Comparison of ENCODE assay signal across 8 mouse cellular contexts in the genomic region with DNA sequence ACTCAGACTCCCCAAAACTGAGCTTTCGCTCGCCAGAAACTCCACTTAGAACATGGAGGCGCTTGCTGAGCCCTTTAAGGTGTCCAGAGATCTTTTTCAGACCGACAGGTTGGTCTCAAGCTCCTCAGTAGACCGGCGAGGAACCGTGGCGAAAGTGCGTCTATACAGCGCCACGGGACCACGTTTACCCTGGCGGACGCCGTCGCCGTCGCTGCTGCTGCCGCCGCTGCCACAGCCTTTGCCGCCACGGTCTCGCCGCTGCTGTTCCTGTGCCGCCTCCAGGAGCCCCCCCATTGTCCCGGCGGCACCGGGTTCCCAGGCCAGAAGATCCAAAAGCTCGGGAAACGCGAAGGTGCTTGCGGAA. TPM values are rescaled to one million over a fixed set of nuclear protein-coding genes. Genes with fewer than 3 reads are reported as not detected.
DNase-seq lines count a peak whose midpoint lies in the region; ATAC-seq and TF ChIP-seq lines count a peak whose summit lies in the region.

A gene (plus strand): TSS at position 152 of the 364 bp plus-strand sequence.

- DNase-seq in kidney, adult 2 months, result no peak
- DNase-seq in kidney, adult 18-20 months, result no peak
- DNase-seq in MEL (ENCODE audit: low read depth, low spot score), result no peak
- DNase-seq in forebrain, embryonic 10.5 days (ENCODE audit: extremely low spot score, low spot score), result no peak
- DNase-seq in T-cell, adult 2 months (ENCODE audit: low spot score), result no peak
- DNase-seq in ovary, postnatal 36 days (ENCODE audit: low spot score), result no peak

- H3K27ac ChIP-seq in kidney, adult 2 months (ENCODE audit: insufficient read depth, low read depth, low read length), result peak within 1 kb of the TSS; percentile 100
- peak within 1 kb of the TSS; percentile 99 for H3K27ac ChIP-seq in MEL (ENCODE audit: control insufficient read depth, low read depth, low read length)
- peak within 1 kb of the TSS; percentile 100 for H3K27ac ChIP-seq in forebrain, embryonic 10.5 days
- H3K27ac ChIP-seq in hindbrain, embryonic 15.5 days (replicated peaks), result peak within 1 kb of the TSS; percentile 99
- H3K27ac ChIP-seq in liver, embryonic 15.5 days (replicated peaks), result peak within 1 kb of the TSS; percentile 98

- ATAC-seq in hindbrain, embryonic 15.5 days (ENCODE audit: low FRiP score, low read depth), result peak; percentile 46
- ATAC-seq in liver, embryonic 15.5 days (ENCODE audit: insufficient read depth), result peak; percentile 49

- no peaks in the 10 kb centered on the region for H3K9me3 ChIP-seq in MEL (replicated peaks; ENCODE audit: insufficient read depth, low read length)
- H3K9me3 ChIP-seq in forebrain, embryonic 10.5 days, result no peaks in the 10 kb centered on the region
- no peaks in the 10 kb centered on the region for H3K9me3 ChIP-seq in hindbrain, embryonic 15.5 days
- no peaks in the 10 kb centered on the region for H3K9me3 ChIP-seq in liver, embryonic 15.5 days (replicated peaks)

- no peaks in the 10 kb centered on the region for H3K36me3 ChIP-seq in kidney, adult 2 months (ENCODE audit: control insufficient read depth, insufficient read depth, low read length)
- H3K36me3 ChIP-seq in MEL (ENCODE audit: control insufficient read depth in 1 of 2, insufficient read depth in 2 of 2, low read length in 2 of 2), result peaks cover 11 to 17% of the 10 kb centered on the region in 2 experiments
- peaks cover 29% of the 10 kb centered on the region for H3K36me3 ChIP-seq in forebrain, embryonic 10.5 days (replicated peaks)
- H3K36me3 ChIP-seq in hindbrain, embryonic 15.5 days, result peaks cover 4% of the 10 kb centered on the region
- peaks cover 23% of the 10 kb centered on the region for H3K36me3 ChIP-seq in liver, embryonic 15.5 days (replicated peaks)

- H3K9ac ChIP-seq in MEL (ENCODE audit: control insufficient read depth, low read depth, low read length, poor library complexity, severe bottlenecking), result peak within 1 kb of the TSS; percentile 99
- peak within 1 kb of the TSS; percentile 87 for H3K9ac ChIP-seq in hindbrain, embryonic 15.5 days
- H3K9ac ChIP-seq in liver, embryonic 15.5 days, result peak within 1 kb of the TSS; percentile 99

- H3K27me3 ChIP-seq in kidney, adult 2 months (replicated peaks; ENCODE audit: control insufficient read depth, insufficient read depth, low read length), result no peaks in the 10 kb centered on the region
- H3K27me3 ChIP-seq in MEL (ENCODE audit: control insufficient read depth in 1 of 2, insufficient read depth in 2 of 2, low read length in 2 of 2), result no peaks in the 10 kb centered on the region
- no peaks in the 10 kb centered on the region for H3K27me3 ChIP-seq in forebrain, embryonic 10.5 days (ENCODE audit: poor library complexity, severe bottlenecking)
- no peaks in the 10 kb centered on the region for H3K27me3 ChIP-seq in hindbrain, embryonic 15.5 days
- H3K27me3 ChIP-seq in liver, embryonic 15.5 days, result no peaks in the 10 kb centered on the region

- peak within 1 kb of the TSS; percentile 97 for H3K4me3 ChIP-seq in kidney, adult 2 months (ENCODE audit: insufficient read depth, low read depth, low read length)
- H3K4me3 ChIP-seq in MEL (ENCODE audit: control insufficient read depth in 1 of 2, insufficient read depth in 1 of 2, low read depth in 2 of 2, low read length in 2 of 2), result peak within 1 kb of the TSS; percentile 71 to 97
- H3K4me3 ChIP-seq in forebrain, embryonic 10.5 days, result peak within 1 kb of the TSS; percentile 94
- H3K4me3 ChIP-seq in hindbrain, embryonic 15.5 days, result peak within 1 kb of the TSS; percentile 74
- peak within 1 kb of the TSS; percentile 97 for H3K4me3 ChIP-seq in liver, embryonic 15.5 days (replicated peaks)

- H3K79me2 ChIP-seq in MEL (ENCODE audit: control insufficient read depth, insufficient read depth, low read length, poor library complexity), result peaks cover 35% of the 10 kb centered on the region

- TF ChIP-seq CTCF in kidney, adult 2 months (conservative IDR thresholded peaks at IDR 0.05; ENCODE audit: insufficient read depth, insufficient read length, low read depth, low read length), result no peak
- no peak for TF ChIP-seq CTCF in MEL (IDR thresholded peaks at IDR 0.05 in 2 of 3, conservative IDR thresholded peaks at IDR 0.05 in 1 of 3; ENCODE audit: control insufficient read depth in 1 of 3, insufficient read depth in 1 of 3, low read depth in 2 of 3, low read length in 3 of 3, poor library complexity in 1 of 3, severe bottlenecking in 1 of 3)

- TF ChIP-seq EP300 in MEL (IDR thresholded peaks at IDR 0.05; ENCODE audit: low read depth in 1 of 2, low read length in 2 of 2), result no peak

- TF ChIP-seq POLR2A in kidney, adult 2 months (IDR thresholded peaks at IDR 0.05; ENCODE audit: low read depth, low read length), result peak; percentile 61
- peak; percentile 40 to 72; a peak in 3 of 4 replicates for TF ChIP-seq POLR2A in MEL (IDR thresholded peaks at IDR 0.05; ENCODE audit: control insufficient read depth in 1 of 2, insufficient read depth in 1 of 2, low read depth in 1 of 2, low read length in 2 of 2, poor library complexity in 1 of 2)

- under 1% methylated on average over 32 of the region's 32 CpGs for WGBS in kidney, adult 2 months
- under 1% methylated on average over 32 of the region's 32 CpGs for WGBS in forebrain, embryonic 10.5 days
- WGBS in hindbrain, embryonic 15.5 days, result under 1% methylated on average over 32 of the region's 32 CpGs
- WGBS in liver, embryonic 15.5 days (ENCODE audit: insufficient replicate concordance), result under 1% methylated on average over 32 of the region's 32 CpGs

- peaks cover 5% of the 10 kb centered on the region; the same call in 1 of the 2 replicates for H3K4me1 ChIP-seq in kidney, adult 2 months (ENCODE audit: control insufficient read depth, insufficient read depth, low read length)
- peaks cover 21 to 24% of the 10 kb centered on the region in 2 experiments for H3K4me1 ChIP-seq in MEL (ENCODE audit: control insufficient read depth in 1 of 2, insufficient read depth in 2 of 2, low read length in 2 of 2)
- H3K4me1 ChIP-seq in forebrain, embryonic 10.5 days, result peaks cover 27% of the 10 kb centered on the region
- peaks cover 27% of the 10 kb centered on the region for H3K4me1 ChIP-seq in hindbrain, embryonic 15.5 days (replicated peaks)
- H3K4me1 ChIP-seq in liver, embryonic 15.5 days (replicated peaks), result peaks cover 31% of the 10 kb centered on the region

- TF ChIP-seq RAD21 in MEL (IDR thresholded peaks at IDR 0.05; ENCODE audit: low read depth, low read length), result no peak

- peak within 1 kb of the TSS; percentile 98 for H3K4me2 ChIP-seq in hindbrain, embryonic 15.5 days
- H3K4me2 ChIP-seq in liver, embryonic 15.5 days, result peak within 1 kb of the TSS; percentile 86

TF ChIP-seq in MEL, 35 proteins besides CTCF, POLR2A, EP300 and RAD21:
- TF ChIP-seq MAX (IDR thresholded peaks at IDR 0.05; ENCODE audit: low read length) (peak; percentile 66), USF1 (IDR thresholded peaks at IDR 0.05; ENCODE audit: low read depth, low read length) (peak; percentile 35; the same call in 1 of the 2 replicates), SIN3A (IDR thresholded peaks at IDR 0.05; ENCODE audit: low read length) (peak; percentile 77), ZC3H11A (IDR thresholded peaks at IDR 0.05; ENCODE audit: low read depth, low read length) (peak; percentile 99), NELFE (IDR thresholded peaks at IDR 0.05; ENCODE audit: low read depth, low read length) (peak; percentile 79), TBP (IDR thresholded peaks at IDR 0.05; ENCODE audit: low read depth, low read length) (0 out of 2 replicates have a peak, but pooled peaks have one; percentile 33), MXI1 (IDR thresholded peaks at IDR 0.05; ENCODE audit: low read depth, low read length) (peak; percentile 18), MYC (IDR thresholded peaks at IDR 0.05; ENCODE audit: low read depth, low read length) (peak; percentile 64), CHD1 (IDR thresholded peaks at IDR 0.05; ENCODE audit: low read depth, low read length) (no peak), POLR2AphosphoS2 (IDR thresholded peaks at IDR 0.05; ENCODE audit: low read length) (no peak), POLR2AphosphoS5 (IDR thresholded peaks at IDR 0.05; ENCODE audit: borderline replicate concordance, low read depth, low read length) (no peak), HCFC1 (IDR thresholded peaks at IDR 0.05; ENCODE audit: low read depth, low read length) (peak; percentile 88), ETS1 (IDR thresholded peaks at IDR 0.05; ENCODE audit: low read depth, low read length) (no peak), MYB (IDR thresholded peaks at IDR 0.05; ENCODE audit: low read depth, low read length) (no peak; the same call in 1 of the 2 replicates), BHLHE40 (IDR thresholded peaks at IDR 0.05; ENCODE audit: borderline replicate concordance, low read depth, low read length) (peak; percentile 89), ZMIZ1 (IDR thresholded peaks at IDR 0.05; ENCODE audit: low read depth, low read length) (peak; percentile 86; the same call in 1 of the 2 replicates)

RNA-seq across cellular contexts. Expression of the gene that starts here (rescaled TPM):
- polyA plus RNA-seq in kidney, adult 2 months (2012; rRNA removed), result 13.2 and 13.5 TPM in 2 replicates
- 29.8 and 32.6 TPM in 2 replicates for total RNA-seq in MEL (2012; rRNA removed)
- 10 to 100 TPM; 44.9 to 46.8 TPM for polyA plus RNA-seq in MEL (2012; ENCODE audit: insufficient read depth in 1 of 2, insufficient read length in 2 of 2, low read depth in 1 of 2, low replicate concordance in 2 of 2, missing spikeins in 1 of 2)
- 26.1 and 26.7 TPM in 2 replicates for polyA plus RNA-seq in forebrain, embryonic 10.5 days (2016; fragmentation: Nextera tagmentation; extraction: Ambion mirVana)
- 16.3 and 17.1 TPM in 2 replicates for polyA plus RNA-seq in hindbrain, embryonic 15.5 days (2015; fragmentation: Nextera tagmentation; extraction: Ambion mirVana)
- polyA plus RNA-seq in liver, embryonic 15.5 days (2015; fragmentation: Nextera tagmentation; extraction: Ambion mirVana), result 7.8 and 10.3 TPM in 2 replicates
